Mouse (Mus musculus): ENCODE measurements around the gene Pja2. TPM values are rescaled to one million over a fixed set of nuclear protein-coding genes. Genes with fewer than 3 reads are reported as not detected.

Pja2 gene
- polyA plus RNA-seq (2016; fragmentation: Nextera tagmentation; extraction: Ambion mirVana), result 107 and 115 TPM in 2 replicates

- H3K4me1 ChIP-seq, result peaks cover 8% of the 10 kb centered on the region
- peak within 1 kb of the TSS; percentile 98 for H3K9ac ChIP-seq
- H3K4me3 ChIP-seq, result peak within 1 kb of the TSS; percentile 93
- H3K4me2 ChIP-seq (replicated peaks), result peak within 1 kb of the TSS; percentile 68
- peak; percentile 100 for ATAC-seq (ENCODE audit: low FRiP score)
- WGBS, result under 1% methylated on average over 45 of the region's 60 CpGs
- H3K36me3 ChIP-seq, result 0 out of 2 replicates have a peak, but pooled peaks cover 5% of the 10 kb centered on the region
- no peaks in the 10 kb centered on the region for H3K27me3 ChIP-seq
- H3K27ac ChIP-seq, result peak within 1 kb of the TSS; percentile 98
- H3K9me3 ChIP-seq (replicated peaks), result no peaks in the 10 kb centered on the region
These were observed at the start of gene Pja2 for GRCm38 (mm10) chr17:64331898-64332769. TSS of gene Pja2 (minus strand) at chr17:64331916.

- H3K36me3 ChIP-seq, result no peaks in the 10 kb centered on the region
- H3K9ac ChIP-seq, result no peak overlapping the region
- H3K4me3 ChIP-seq, result no peak overlapping the region
- H3K4me2 ChIP-seq (replicated peaks), result no peak overlapping the region
- no peak overlapping the region for H3K27ac ChIP-seq
- no peaks in the 10 kb centered on the region for H3K9me3 ChIP-seq (replicated peaks)
- no peaks in the 10 kb centered on the region for H3K27me3 ChIP-seq
- 66% methylated on average over 4 of the region's 4 CpGs for WGBS
- H3K4me1 ChIP-seq, result no peaks in the 10 kb centered on the region
- ATAC-seq (ENCODE audit: low FRiP score), result peak; percentile 52
These were observed 43.6 kb upstream of the Pja2 start for GRCm38 (mm10) chr17:64375327-64375726.

- no peak for ATAC-seq (ENCODE audit: low FRiP score)
- Histone ChIP-seq H3K27me3 (no peaks in the 10 kb centered on the region), H3K9me3 (replicated peaks) (0 out of 2 replicates have a peak, but pooled peaks cover 2% of the 10 kb centered on the region), H3K9ac (no peak overlapping the region), H3K4me2 (replicated peaks) (no peak overlapping the region), H3K36me3 (no peaks in the 10 kb centered on the region), H3K4me3 (no peak overlapping the region), H3K4me1 (no peaks in the 10 kb centered on the region), H3K27ac (no peak overlapping the region)
- 91% methylated on average over 1 of the region's 1 CpGs for WGBS
These were observed 32.0 kb upstream of the Pja2 start for GRCm38 (mm10) chr17:64363694-64364093.

- no peak overlapping the region for H3K27ac ChIP-seq
- ATAC-seq (ENCODE audit: low FRiP score), result no peak
- no peaks in the 10 kb centered on the region for H3K9me3 ChIP-seq (replicated peaks)
- no peaks in the 10 kb centered on the region for H3K4me1 ChIP-seq
- no peaks in the 10 kb centered on the region for H3K27me3 ChIP-seq
- H3K4me2 ChIP-seq (replicated peaks), result no peak overlapping the region
- WGBS, result 73% methylated on average over 5 of the region's 5 CpGs
- no peak overlapping the region for H3K4me3 ChIP-seq
- H3K36me3 ChIP-seq, result no peaks in the 10 kb centered on the region
- no peak overlapping the region for H3K9ac ChIP-seq
These were observed 30.9 kb upstream of the Pja2 start for GRCm38 (mm10) chr17:64362570-64362969.

GRCm38 (mm10) chr17:64361911-64362425 lies 30.3 kb upstream of the Pja2 start:
- no peaks in the 10 kb centered on the region for H3K9me3 ChIP-seq (replicated peaks)
- H3K36me3 ChIP-seq, result no peaks in the 10 kb centered on the region
- H3K4me1 ChIP-seq, result no peaks in the 10 kb centered on the region
- H3K27ac ChIP-seq, result no peak overlapping the region
- WGBS, result 87% methylated on average over 3 of the region's 3 CpGs
- H3K4me2 ChIP-seq (replicated peaks), result no peak overlapping the region
- H3K9ac ChIP-seq, result no peak overlapping the region
- H3K27me3 ChIP-seq, result no peaks in the 10 kb centered on the region
- H3K4me3 ChIP-seq, result no peak overlapping the region
- no peak for ATAC-seq (ENCODE audit: low FRiP score)

GRCm38 (mm10) chr17:64353940-64354339 lies 22.2 kb upstream of the Pja2 start:
- WGBS, result 95% methylated on average over 7 of the region's 7 CpGs
- H3K4me2 ChIP-seq (replicated peaks), result no peak overlapping the region
- no peaks in the 10 kb centered on the region for H3K36me3 ChIP-seq
- ATAC-seq (ENCODE audit: low FRiP score), result no peak
- no peaks in the 10 kb centered on the region for H3K27me3 ChIP-seq
- no peaks in the 10 kb centered on the region for H3K9me3 ChIP-seq (replicated peaks)
- no peak overlapping the region for H3K27ac ChIP-seq
- H3K4me3 ChIP-seq, result no peak overlapping the region
- no peaks in the 10 kb centered on the region for H3K4me1 ChIP-seq
- H3K9ac ChIP-seq, result no peak overlapping the region

GRCm38 (mm10) chr17:64346135-64346534 lies 14.4 kb upstream of the Pja2 start:
- no peak overlapping the region for H3K27ac ChIP-seq
- ATAC-seq (ENCODE audit: low FRiP score), result no peak
- H3K27me3 ChIP-seq, result no peaks in the 10 kb centered on the region
- H3K4me1 ChIP-seq, result 0 out of 2 replicates have a peak, but pooled peaks cover 3% of the 10 kb centered on the region
- H3K9ac ChIP-seq, result no peak overlapping the region
- 53% methylated on average over 17 of the region's 17 CpGs for WGBS
- H3K4me2 ChIP-seq (replicated peaks), result peak overlapping the region; percentile 19
- no peaks in the 10 kb centered on the region for H3K36me3 ChIP-seq
- H3K4me3 ChIP-seq, result no peak overlapping the region
- H3K9me3 ChIP-seq (replicated peaks), result no peaks in the 10 kb centered on the region

- H3K4me2 ChIP-seq (replicated peaks), result no peak overlapping the region
- no peaks in the 10 kb centered on the region for H3K9me3 ChIP-seq (replicated peaks)
- H3K9ac ChIP-seq, result no peak overlapping the region
- H3K36me3 ChIP-seq, result no peaks in the 10 kb centered on the region
- H3K27ac ChIP-seq, result no peak overlapping the region
- WGBS, result 89% methylated on average over 7 of the region's 7 CpGs
- H3K4me3 ChIP-seq, result no peak overlapping the region
- no peaks in the 10 kb centered on the region for H3K27me3 ChIP-seq
- H3K4me1 ChIP-seq, result 0 out of 2 replicates have a peak, but pooled peaks cover 3% of the 10 kb centered on the region
- no peak for ATAC-seq (ENCODE audit: low FRiP score)
These were observed 13.0 kb upstream of the Pja2 start for GRCm38 (mm10) chr17:64344576-64345172.

GRCm38 (mm10) chr17:64341698-64342097 lies 10.0 kb upstream of the Pja2 start:
- H3K9ac ChIP-seq, result no peak overlapping the region
- no peaks in the 10 kb centered on the region for H3K9me3 ChIP-seq (replicated peaks)
- no peaks in the 10 kb centered on the region for H3K36me3 ChIP-seq
- H3K4me3 ChIP-seq, result no peak overlapping the region
- H3K27me3 ChIP-seq, result no peaks in the 10 kb centered on the region
- H3K4me2 ChIP-seq (replicated peaks), result no peak overlapping the region
- WGBS, result 81% methylated on average over 7 of the region's 7 CpGs
- no peak for ATAC-seq (ENCODE audit: low FRiP score)
- no peak overlapping the region for H3K27ac ChIP-seq
- 0 out of 2 replicates have a peak, but pooled peaks cover 3% of the 10 kb centered on the region for H3K4me1 ChIP-seq

- Histone ChIP-seq H3K27ac (no peak overlapping the region), H3K9me3 (replicated peaks) (no peaks in the 10 kb centered on the region), H3K4me3 (no peak overlapping the region), H3K27me3 (no peaks in the 10 kb centered on the region), H3K4me2 (replicated peaks) (no peak overlapping the region), H3K9ac (no peak overlapping the region), H3K4me1 (no peaks in the 10 kb centered on the region), H3K36me3 (no peaks in the 10 kb centered on the region)
- WGBS, result 64% methylated on average over 5 of the region's 5 CpGs
- no peak for ATAC-seq (ENCODE audit: low FRiP score)
These were observed 8.0 kb upstream of the Pja2 start for GRCm38 (mm10) chr17:64339752-64340151.

- Histone ChIP-seq H3K9ac (no peak overlapping the region), H3K27me3 (no peaks in the 10 kb centered on the region), H3K36me3 (no peaks in the 10 kb centered on the region), H3K9me3 (replicated peaks) (no peaks in the 10 kb centered on the region), H3K4me1 (no peaks in the 10 kb centered on the region), H3K27ac (no peak overlapping the region), H3K4me2 (replicated peaks) (no peak overlapping the region), H3K4me3 (no peak overlapping the region)
- no peak for ATAC-seq (ENCODE audit: low FRiP score)
- 80% methylated on average over 4 of the region's 4 CpGs for WGBS
These were observed 5.5 kb upstream of the Pja2 start for GRCm38 (mm10) chr17:64337220-64337619.

GRCm38 (mm10) chr17:64333956-64334355 lies 2.2 kb upstream of the Pja2 start:
- Histone ChIP-seq H3K36me3 (no peaks in the 10 kb centered on the region), H3K27me3 (no peaks in the 10 kb centered on the region), H3K9ac (no peak overlapping the region), H3K27ac (no peak overlapping the region), H3K4me1 (peaks cover 8% of the 10 kb centered on the region), H3K4me3 (no peak overlapping the region), H3K4me2 (replicated peaks) (no peak overlapping the region), H3K9me3 (replicated peaks) (no peaks in the 10 kb centered on the region)
- WGBS, result 92% methylated on average over 4 of the region's 4 CpGs
- no peak for ATAC-seq (ENCODE audit: low FRiP score)
